Mouse (Mus musculus): ENCODE results near the gene Armc2.
A peak's percentile ranks its signal among the peaks of the same experiment; 100 is the strongest.

The Armc2 gene

DNA sequence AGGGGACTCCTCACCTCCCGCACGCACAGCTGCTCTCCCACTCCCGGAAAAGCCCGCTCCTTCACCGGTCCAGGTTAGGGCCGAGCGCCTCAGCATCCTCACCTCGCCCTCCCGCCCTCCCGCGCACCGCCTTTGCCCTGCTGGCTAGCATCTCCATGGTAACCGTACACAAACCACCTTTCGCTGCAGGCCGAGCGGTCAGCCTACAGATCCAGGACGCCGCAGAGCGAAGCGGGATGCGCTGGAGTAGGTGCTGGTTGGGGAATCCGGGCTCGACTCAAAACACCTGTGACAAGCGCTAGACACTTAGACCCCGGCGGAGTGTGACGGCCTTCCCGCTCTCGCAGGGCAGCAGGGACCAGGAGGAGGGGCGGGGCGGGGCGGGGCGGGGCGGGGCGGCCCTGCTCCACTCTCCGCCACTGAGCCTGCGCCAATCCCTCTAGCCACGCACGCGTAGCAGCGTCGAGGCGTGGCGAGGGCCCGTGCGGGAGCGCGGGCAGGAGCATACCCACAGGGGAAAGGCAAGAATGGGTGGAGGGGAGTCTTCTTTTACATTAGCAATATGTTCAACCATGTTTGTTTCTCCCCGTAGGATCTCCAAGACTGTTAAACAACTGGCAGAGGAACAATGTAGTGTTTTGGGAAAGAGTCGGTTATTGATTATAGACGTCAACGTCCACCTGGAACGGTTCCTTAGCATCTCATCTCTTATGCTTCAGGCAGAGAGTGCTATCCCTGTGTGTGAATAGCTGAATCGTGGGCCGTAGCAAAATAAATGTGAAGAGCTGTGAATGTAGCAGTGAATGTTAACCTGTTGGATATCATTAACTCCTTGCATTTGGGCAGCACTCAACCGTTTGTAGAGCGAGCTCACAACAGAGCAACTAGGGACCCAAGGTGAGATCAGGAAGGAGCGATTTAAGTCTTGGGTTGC is at the start of gene Armc2:
Armc2 (minus strand) TSS at position 427 of the 934 bp plus-strand sequence.
- peak; percentile 38 for DNase-seq (ENCODE audit: low read depth, low spot score)

- DNase-seq (ENCODE audit: low read depth, low spot score), result no peak
Measured at GRCm38 (mm10) chr10:42064446-42064845, 46.2 kb upstream of the Armc2 start.

- DNase-seq (ENCODE audit: low read depth, low spot score), result no peak
Measured at GRCm38 (mm10) chr10:42059522-42059921, 41.3 kb upstream of the Armc2 start.

DNA sequence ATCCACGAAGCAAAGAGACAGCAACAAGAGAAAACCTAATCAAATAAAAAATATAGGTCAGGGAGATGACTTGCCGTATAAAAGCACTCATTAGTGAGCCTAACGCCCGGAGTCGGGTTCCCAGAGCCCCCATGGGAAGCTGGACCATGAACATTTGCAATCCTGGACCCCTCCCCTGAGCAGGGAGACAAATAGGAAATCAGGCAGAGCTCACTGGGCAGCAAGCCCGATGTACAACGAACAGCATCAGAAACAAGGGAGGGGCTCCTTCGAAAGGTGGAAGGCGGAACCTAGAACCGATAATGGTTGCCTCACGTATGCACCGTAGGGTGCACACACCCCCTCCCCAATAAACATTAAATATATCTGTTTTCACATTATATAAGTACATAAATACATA is 39.5 kb upstream of the Armc2 start:
- DNase-seq (ENCODE audit: low read depth, low spot score), result no peak

DNA sequence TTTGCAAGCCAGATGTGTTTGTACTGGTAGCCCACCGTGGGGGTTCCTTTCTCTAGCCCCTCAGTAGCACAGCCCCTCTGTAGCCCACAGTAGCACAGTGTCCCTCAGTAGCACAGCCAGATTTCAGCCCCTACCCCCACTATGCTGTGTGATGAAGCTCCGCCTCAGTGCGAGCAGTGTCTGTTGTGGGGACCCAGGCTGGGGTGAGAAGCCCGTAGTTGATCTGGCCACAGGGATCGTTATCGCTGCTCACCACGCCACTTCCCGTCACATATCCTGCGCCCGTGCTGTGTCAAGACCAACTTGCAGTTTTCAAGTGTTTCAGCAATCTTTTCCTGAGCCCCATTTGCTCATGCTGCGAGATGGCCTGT is 39.0 kb upstream of the Armc2 start:
- DNase-seq (ENCODE audit: low read depth, low spot score), result no peak

GRCm38 (mm10) chr10:42056486-42057230 is 38.4 kb upstream of the Armc2 start:
- DNase-seq (ENCODE audit: low read depth, low spot score), result no peak

DNA sequence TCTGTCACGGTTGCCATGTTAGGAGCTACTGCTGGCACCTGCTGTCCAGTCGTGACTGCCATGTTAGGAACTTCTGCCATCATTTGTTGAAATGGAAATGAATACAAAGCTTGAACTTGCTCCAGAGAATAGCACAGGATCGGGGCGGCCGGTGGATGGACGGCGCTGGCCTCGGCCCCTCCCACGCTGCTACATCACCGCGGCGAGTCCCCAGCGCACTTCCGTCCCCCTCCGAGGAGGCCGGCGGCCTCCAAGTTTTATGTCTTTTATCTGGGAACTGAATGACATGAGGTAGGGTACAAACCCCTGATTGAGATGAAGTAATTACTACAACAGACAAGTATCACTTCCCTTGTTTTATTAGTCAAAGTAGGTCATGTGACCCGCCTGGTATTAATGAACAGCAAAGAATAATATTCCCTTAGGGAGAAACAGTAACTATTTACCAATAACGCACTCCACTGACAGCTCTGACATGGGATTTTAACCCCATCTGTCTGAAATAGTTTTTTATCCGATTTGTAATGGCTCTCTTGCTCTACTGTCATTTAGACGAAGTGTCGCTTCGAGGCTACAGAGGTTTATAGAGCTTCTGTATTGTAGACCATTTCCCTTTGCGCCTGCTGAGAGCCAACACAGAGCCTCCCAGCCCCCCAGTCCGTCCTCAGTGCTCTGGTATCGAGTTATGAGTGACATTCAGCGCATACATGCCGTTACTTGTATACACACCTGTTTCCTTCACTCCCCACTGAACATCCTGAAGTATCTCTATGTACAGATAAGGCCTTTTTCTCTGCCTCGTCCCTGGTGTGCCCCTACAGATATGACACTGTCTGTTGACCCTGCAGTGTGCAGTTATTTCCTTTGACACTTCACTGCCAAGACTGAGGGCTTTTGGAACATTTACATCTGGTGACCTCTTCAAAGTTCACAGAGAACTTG is 37.3 kb upstream of the Armc2 start:
- DNase-seq (ENCODE audit: low read depth, low spot score), result no peak

- no peak for DNase-seq (ENCODE audit: low read depth, low spot score)
Measured at GRCm38 (mm10) chr10:42051069-42051468, 32.8 kb upstream of the Armc2 start.

DNA sequence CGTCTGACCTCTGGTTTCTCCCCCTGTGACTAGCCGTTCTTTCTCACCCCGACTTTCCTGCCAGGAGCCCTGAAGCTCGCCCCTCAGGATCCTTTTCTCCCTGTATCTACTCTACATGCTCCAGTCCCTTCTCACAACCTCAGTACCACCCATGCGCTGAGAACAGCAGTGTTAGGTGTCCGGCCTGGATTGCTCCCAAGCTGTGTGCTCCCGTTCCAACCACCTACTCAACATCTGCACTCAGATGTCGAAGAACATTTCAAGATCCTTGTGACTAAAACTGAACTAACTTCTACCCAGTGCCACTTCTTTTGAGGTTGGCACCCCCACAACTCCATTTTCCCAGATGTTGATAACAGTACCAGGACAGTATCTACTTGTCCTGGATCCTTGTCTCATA is 30.4 kb upstream of the Armc2 start:
- no peak for DNase-seq (ENCODE audit: low read depth, low spot score)

GRCm38 (mm10) chr10:42044574-42044973 is 26.3 kb upstream of the Armc2 start:
- no peak for DNase-seq (ENCODE audit: low read depth, low spot score)

- no peak for DNase-seq (ENCODE audit: low read depth, low spot score)
Measured at GRCm38 (mm10) chr10:42043307-42043706, 25.1 kb upstream of the Armc2 start.

- no peak for DNase-seq (ENCODE audit: low read depth, low spot score)
Measured at GRCm38 (mm10) chr10:42042881-42043280, 24.6 kb upstream of the Armc2 start.

GRCm38 (mm10) chr10:42042087-42042486 is 23.8 kb upstream of the Armc2 start:
- no peak for DNase-seq (ENCODE audit: low read depth, low spot score)

GRCm38 (mm10) chr10:42038571-42038970 is 20.3 kb upstream of the Armc2 start:
- no peak for DNase-seq (ENCODE audit: low read depth, low spot score)

DNA sequence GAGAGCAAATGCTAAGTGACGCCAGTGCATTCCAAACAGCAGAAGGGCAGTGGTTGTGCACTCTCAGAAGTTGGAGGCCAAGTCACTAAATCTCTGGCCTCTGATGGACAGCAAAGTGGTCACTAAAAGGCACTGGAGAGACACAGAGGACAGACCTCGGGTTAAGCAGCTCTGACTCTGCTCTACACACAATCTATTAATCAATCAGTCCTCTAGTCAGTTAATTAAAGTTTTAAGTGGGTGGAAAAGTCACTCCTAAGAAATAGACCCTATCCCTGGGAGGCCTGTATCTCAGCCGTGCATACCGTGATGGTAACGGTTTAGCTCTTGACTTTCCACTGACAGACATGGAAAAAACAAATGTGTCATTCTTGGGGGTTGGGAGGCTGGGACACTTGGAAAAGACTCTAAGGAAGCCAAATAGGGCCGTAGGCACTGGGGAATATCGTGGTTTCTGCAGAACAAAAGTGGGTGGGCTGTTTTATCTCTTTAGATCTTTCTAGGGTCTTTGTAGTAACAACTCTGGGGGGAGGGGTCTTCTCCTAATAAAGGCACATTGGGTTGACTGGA is 19.1 kb upstream of the Armc2 start:
- no peak for DNase-seq (ENCODE audit: low read depth, low spot score)

DNA sequence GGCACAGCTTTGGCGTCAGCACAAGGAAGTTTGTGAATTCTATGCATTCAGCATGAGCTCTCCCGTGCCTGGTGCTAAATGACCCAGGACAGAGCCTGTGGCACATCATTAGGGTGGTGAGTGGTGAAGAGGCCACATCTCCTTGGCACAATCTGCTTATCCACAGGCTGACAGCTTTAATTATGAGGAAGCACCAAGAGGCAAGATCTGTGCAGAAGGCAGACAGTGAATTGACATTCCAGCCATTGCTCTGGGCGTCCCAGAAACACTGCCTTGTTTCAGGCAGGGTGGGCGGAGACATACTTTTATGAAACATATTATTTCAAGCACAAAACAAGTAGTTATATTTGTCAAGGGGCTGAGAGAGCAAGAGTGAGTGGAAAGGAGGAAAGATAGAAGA is 18.6 kb upstream of the Armc2 start:
- no peak for DNase-seq (ENCODE audit: low read depth, low spot score)

- no peak for DNase-seq (ENCODE audit: low read depth, low spot score)
Measured at GRCm38 (mm10) chr10:42033571-42033970, 15.3 kb upstream of the Armc2 start.

DNA sequence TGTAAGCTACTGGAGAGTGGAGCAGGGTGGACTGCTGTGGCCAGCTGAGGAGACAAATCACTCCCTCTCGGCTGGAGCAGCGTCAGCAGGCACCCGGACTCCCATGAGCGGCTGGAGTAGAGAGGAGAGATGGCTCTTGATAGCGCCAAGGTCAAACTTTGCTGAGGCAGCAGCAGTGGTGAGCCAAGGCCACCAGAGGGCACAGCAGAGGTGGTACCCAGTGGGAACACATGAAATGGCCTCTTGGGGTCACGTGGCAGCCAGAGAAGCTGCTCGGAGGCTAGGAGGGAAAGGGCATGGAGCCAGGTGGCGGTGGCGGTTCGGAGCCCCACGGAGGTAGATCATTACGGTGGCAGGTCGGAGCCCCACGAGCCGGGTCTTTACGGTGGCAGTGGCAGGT is 12.8 kb upstream of the Armc2 start:
- peak; percentile 80 for DNase-seq (ENCODE audit: low read depth, low spot score)

- no peak for DNase-seq (ENCODE audit: low read depth, low spot score)
Measured at GRCm38 (mm10) chr10:42029502-42029901, 11.3 kb upstream of the Armc2 start.

DNA sequence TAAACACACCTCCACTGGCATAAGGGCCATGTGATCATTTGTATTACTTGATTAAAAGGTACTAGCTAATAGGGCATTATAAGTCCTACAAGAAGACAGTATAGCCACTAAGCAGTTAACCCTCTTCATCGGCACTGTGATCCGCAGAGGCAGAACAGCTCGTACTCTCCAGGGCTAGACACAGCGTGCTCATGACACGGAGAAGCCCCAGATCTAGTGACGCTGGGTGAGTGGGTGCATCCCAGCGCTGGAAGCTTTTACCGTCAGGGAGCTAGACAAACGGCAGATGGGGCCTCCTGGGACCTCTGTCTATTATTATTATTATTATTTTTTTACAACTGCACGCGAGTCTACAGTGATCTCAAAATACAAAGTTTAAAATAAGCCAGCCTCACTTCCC is 9.1 kb upstream of the Armc2 start:
- no peak for DNase-seq (ENCODE audit: low read depth, low spot score)

DNA sequence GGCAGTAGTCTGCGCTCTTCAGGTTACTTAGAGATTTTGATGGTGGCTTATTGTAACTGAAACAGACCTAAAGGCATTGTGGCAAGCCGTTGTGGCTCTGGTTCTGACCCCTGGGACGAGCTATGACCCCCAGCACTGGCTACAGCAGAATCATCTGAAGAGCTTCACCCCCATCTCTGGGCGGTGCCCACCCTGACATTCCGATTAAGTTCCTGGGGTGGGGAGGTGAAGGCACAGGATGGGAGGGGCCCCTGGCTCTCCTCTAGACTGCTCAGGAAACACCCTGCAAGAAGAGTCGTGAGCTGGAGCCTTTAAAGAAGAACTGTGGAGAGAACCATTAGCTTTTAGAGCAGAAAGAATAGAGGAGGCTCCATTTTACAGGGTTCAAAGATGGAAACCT is 6.2 kb upstream of the Armc2 start:
- no peak for DNase-seq (ENCODE audit: low read depth, low spot score)

All from skeletal muscle tissue, adult 2 months (tissue).